Mouse (Mus musculus): ENCODE measurements around the gene Syt11. TPM values are rescaled to one million over a fixed set of nuclear protein-coding genes. Genes with fewer than 3 reads are reported as not detected.
"Not testable (repeated sequence)": the region's sequence is repeated elsewhere in the genome, so short reads cannot be mapped to it uniquely, and the experiment has no call there.

The Syt11 gene
- polyA plus RNA-seq, 1 experiment from 2014 or later = 22.2 TPM

DNA sequence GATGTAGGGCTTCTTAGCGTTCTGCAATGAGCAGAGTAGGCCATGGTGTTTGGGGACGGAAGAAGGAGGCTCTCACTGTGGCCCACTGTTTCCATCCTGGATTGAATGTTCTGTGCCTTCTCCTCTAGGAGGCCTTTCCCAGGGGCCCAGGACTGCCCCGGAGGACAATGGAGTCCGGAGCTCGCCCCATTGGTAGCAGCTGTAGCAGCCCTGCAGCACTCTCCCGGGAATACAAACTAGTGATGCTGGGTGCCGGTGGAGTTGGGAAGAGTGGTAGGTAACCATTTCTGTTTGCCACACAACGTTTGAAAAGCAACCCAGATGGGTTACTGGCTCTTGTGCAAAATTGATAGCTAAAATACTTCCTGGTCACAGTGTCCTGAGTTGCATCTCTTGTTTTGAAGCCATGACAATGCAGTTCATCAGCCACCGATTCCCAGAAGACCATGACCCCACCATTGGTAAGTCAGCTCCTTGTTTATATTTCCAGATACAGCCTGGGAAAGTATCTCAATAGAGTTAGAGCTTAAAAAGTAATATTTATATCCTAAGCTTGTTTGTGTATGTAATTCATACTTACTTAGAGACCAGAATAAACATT lies 57.7 kb downstream of the Syt11 start:
- WGBS = 2% methylated on average over 9 of the region's 9 CpGs
- no peaks in the 10 kb centered on the region for H3K9me3 ChIP-seq
- H3K4me3 ChIP-seq (replicated peaks) = peak overlapping the region; percentile 69
- H3K4me1 ChIP-seq (replicated peaks) = peaks cover 13% of the 10 kb centered on the region
- H3K9ac ChIP-seq = peak overlapping the region; percentile 73
- peaks cover 24% of the 10 kb centered on the region for H3K36me3 ChIP-seq
- no peaks in the 10 kb centered on the region for H3K27me3 ChIP-seq (replicated peaks)
- peak overlapping the region; percentile 85 for H3K4me2 ChIP-seq (replicated peaks)
- peak; percentile 82 for ATAC-seq
- peak overlapping the region; percentile 82 for H3K27ac ChIP-seq

- H3K27me3 ChIP-seq (replicated peaks) = no peaks in the 10 kb centered on the region
- H3K9me3 ChIP-seq = no peaks in the 10 kb centered on the region
- H3K4me3 ChIP-seq (replicated peaks) = peak within 1 kb of the TSS; percentile 69
- H3K4me1 ChIP-seq (replicated peaks) = peaks cover 13% of the 10 kb centered on the region
- 2% methylated on average over 27 of the region's 27 CpGs for WGBS
- peak within 1 kb of the TSS; percentile 73 for H3K9ac ChIP-seq
- ATAC-seq = peak; percentile 97
- peak within 1 kb of the TSS; percentile 85 for H3K4me2 ChIP-seq (replicated peaks)
- H3K27ac ChIP-seq = peak within 1 kb of the TSS; percentile 82
- peaks cover 29% of the 10 kb centered on the region for H3K36me3 ChIP-seq
These were observed 58.4 kb downstream of the Syt11 start, which contains the start of gene Rit1 for GRCm38 (mm10) chr3:88716399-88717197. TSS of gene Rit1 (plus strand) at chr3:88716838.

DNA sequence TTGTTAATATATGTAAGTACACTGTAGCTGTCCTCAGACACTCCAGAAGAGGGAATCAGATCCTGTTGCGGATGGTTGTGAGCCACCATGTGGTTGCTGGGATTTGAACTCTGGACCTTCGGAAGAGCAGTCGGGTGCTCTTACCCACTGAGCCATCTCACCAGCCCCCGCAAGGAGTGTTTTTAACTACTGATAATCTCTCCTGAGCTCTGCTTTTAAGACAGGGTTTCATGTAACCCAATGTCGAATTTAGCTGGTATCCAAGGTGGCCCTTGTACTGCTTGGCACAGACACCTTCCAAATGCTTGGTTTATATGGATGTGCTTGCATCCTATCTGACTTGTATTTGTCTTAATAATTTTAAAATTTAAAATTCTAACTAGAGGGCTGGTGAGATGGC lies 59.2 kb downstream of the Syt11 start:
- not testable (repeated sequence) for H3K4me3 ChIP-seq (replicated peaks); H3K27ac ChIP-seq; H3K27me3 ChIP-seq (replicated peaks); H3K9ac ChIP-seq; H3K9me3 ChIP-seq; ATAC-seq; H3K4me2 ChIP-seq (replicated peaks)
- H3K36me3 ChIP-seq = peaks cover 30% of the 10 kb centered on the region
- peaks cover 13% of the 10 kb centered on the region for H3K4me1 ChIP-seq (replicated peaks)
- 89% methylated on average over 5 of the region's 5 CpGs for WGBS

GRCm38 (mm10) chr3:88714725-88715124 lies 60.2 kb downstream of the Syt11 start:
- WGBS = 56% methylated on average over 2 of the region's 2 CpGs
- Histone ChIP-seq H3K9me3 (no peaks in the 10 kb centered on the region), H3K4me2 (replicated peaks) (no peak overlapping the region), H3K27ac (no peak overlapping the region), H3K4me1 (replicated peaks) (peaks cover 13% of the 10 kb centered on the region), H3K27me3 (replicated peaks) (no peaks in the 10 kb centered on the region), H3K36me3 (peaks cover 35% of the 10 kb centered on the region), H3K4me3 (replicated peaks) (no peak overlapping the region), H3K9ac (no peak overlapping the region)
- ATAC-seq = no peak

- WGBS = 91% methylated on average over 4 of the region's 4 CpGs
- peaks cover 5% of the 10 kb centered on the region for H3K4me1 ChIP-seq (replicated peaks)
- no peaks in the 10 kb centered on the region for H3K9me3 ChIP-seq
- no peak for ATAC-seq
- H3K27ac ChIP-seq = no peak overlapping the region
- no peak overlapping the region for H3K4me3 ChIP-seq (replicated peaks)
- no peak overlapping the region for H3K9ac ChIP-seq
- H3K36me3 ChIP-seq = peaks cover 36% of the 10 kb centered on the region
- H3K27me3 ChIP-seq (replicated peaks) = no peaks in the 10 kb centered on the region
- H3K4me2 ChIP-seq (replicated peaks) = no peak overlapping the region
These were observed 61.3 kb downstream of the Syt11 start for GRCm38 (mm10) chr3:88713709-88714108.

DNA sequence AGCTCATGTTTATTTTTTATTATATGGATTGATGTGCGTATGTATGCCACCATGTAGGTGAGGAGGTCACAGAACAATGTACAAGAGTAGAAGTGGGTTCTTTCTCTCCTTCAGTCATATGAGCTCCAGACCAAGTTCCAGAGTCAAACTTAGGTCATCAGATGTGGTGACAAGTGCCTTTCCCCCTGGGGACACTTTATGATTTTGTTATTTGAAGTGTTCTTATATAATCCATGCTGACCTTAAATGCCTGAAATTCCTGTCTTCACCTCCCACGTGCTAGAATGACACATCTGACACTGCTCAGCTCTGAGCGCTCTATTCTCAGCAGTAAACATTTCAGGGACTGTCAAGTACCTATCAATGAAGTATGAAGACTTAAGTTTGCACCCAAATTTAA lies 73.7 kb downstream of the Syt11 start:
- ATAC-seq = no peak

DNA sequence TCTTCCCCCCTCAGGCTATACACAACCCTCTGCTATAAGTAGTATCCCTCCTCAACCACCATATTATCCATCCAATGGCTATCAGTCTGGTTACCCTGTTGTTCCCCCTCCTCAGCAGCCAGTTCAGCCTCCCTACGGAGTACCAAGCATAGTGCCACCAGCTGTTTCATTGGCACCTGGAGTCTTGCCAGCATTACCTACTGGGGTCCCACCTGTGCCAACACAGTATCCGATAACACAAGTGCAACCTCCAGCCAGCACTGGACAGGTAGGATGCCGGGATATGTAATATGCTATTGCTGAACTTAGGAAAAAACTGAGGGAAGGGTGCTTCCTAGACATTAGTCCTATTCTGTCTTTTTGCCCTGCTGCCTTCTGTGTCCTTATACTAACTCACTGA lies 74.7 kb downstream of the Syt11 start:
- Histone ChIP-seq H3K27ac (no peak overlapping the region), H3K27me3 (replicated peaks) (no peaks in the 10 kb centered on the region), H3K4me3 (replicated peaks) (no peak overlapping the region), H3K9ac (no peak overlapping the region), H3K9me3 (no peaks in the 10 kb centered on the region), H3K4me2 (replicated peaks) (no peak overlapping the region), H3K4me1 (replicated peaks) (no peaks in the 10 kb centered on the region), H3K36me3 (peaks cover 62% of the 10 kb centered on the region)
- ATAC-seq = no peak
- 94% methylated on average over 3 of the region's 3 CpGs for WGBS

More for the DNA sequence above, 73.7 kb downstream of the Syt11 start:
- H3K27me3 ChIP-seq (replicated peaks) = no peaks in the 10 kb centered on the region
- H3K36me3 ChIP-seq = peaks cover 58% of the 10 kb centered on the region
- WGBS = 60% methylated on average over 3 of the region's 3 CpGs
- no peaks in the 10 kb centered on the region for H3K4me1 ChIP-seq (replicated peaks)
- no peak overlapping the region for H3K4me2 ChIP-seq (replicated peaks)
- no peak overlapping the region for H3K4me3 ChIP-seq (replicated peaks)
- no peak overlapping the region for H3K27ac ChIP-seq
- no peak overlapping the region for H3K9ac ChIP-seq
- H3K9me3 ChIP-seq = no peaks in the 10 kb centered on the region

GRCm38 (mm10) chr3:88698834-88699233 lies 76.1 kb downstream of the Syt11 start:
- Histone ChIP-seq H3K36me3 (peaks cover 67% of the 10 kb centered on the region), H3K9me3 (no peaks in the 10 kb centered on the region), H3K9ac (no peak overlapping the region), H3K27me3 (replicated peaks) (no peaks in the 10 kb centered on the region), H3K27ac (no peak overlapping the region), H3K4me1 (replicated peaks) (no peaks in the 10 kb centered on the region), H3K4me2 (replicated peaks) (no peak overlapping the region), H3K4me3 (replicated peaks) (no peak overlapping the region)
- 88% methylated on average over 6 of the region's 6 CpGs for WGBS
- ATAC-seq = no peak

GRCm38 (mm10) chr3:88698051-88698450 lies 76.9 kb downstream of the Syt11 start:
- Histone ChIP-seq H3K9ac (no peak overlapping the region), H3K9me3 (no peaks in the 10 kb centered on the region), H3K27me3 (replicated peaks) (no peaks in the 10 kb centered on the region), H3K36me3 (peaks cover 72% of the 10 kb centered on the region), H3K4me2 (replicated peaks) (no peak overlapping the region), H3K4me3 (replicated peaks) (no peak overlapping the region), H3K27ac (no peak overlapping the region), H3K4me1 (replicated peaks) (no peaks in the 10 kb centered on the region)
- ATAC-seq = no peak
- WGBS = 81% methylated on average over 1 of the region's 1 CpGs

- H3K9ac ChIP-seq = no peak overlapping the region
- no peak overlapping the region for H3K4me2 ChIP-seq (replicated peaks)
- H3K4me3 ChIP-seq (replicated peaks) = no peak overlapping the region
- H3K27ac ChIP-seq = no peak overlapping the region
- no peaks in the 10 kb centered on the region for H3K4me1 ChIP-seq (replicated peaks)
- H3K27me3 ChIP-seq (replicated peaks) = no peaks in the 10 kb centered on the region
- H3K36me3 ChIP-seq = peaks cover 67% of the 10 kb centered on the region
- H3K9me3 ChIP-seq = no peaks in the 10 kb centered on the region
- no peak for ATAC-seq
These were observed 79.4 kb downstream of the Syt11 start for GRCm38 (mm10) chr3:88695545-88695944.
